Mouse (Mus musculus): ENCODE results near the gene Bmp6. TPM values are rescaled to one million over a fixed set of nuclear protein-coding genes. Genes with fewer than 3 reads are reported as not detected.

Gene Bmp6
- polyA plus RNA-seq, 1 experiment from 2014 or later: 1.0 TPM

GRCm38 (mm10) chr13:38547717-38548116 is 202.8 kb downstream of the Bmp6 start:
- no peaks in the 10 kb centered on the region for H3K4me1 ChIP-seq (ENCODE audit: control insufficient read depth, insufficient read depth, low read length)
- no peak overlapping the region for H3K4me3 ChIP-seq (replicated peaks; ENCODE audit: low read length)
- H3K9ac ChIP-seq (ENCODE audit: low read length): no peak overlapping the region
- no peaks in the 10 kb centered on the region for H3K27me3 ChIP-seq (ENCODE audit: control insufficient read depth, insufficient read depth, low read length)
- H3K4me2 ChIP-seq (ENCODE audit: low read depth, low read length): no peak overlapping the region
- no peak for ATAC-seq (ENCODE audit: insufficient read depth, low FRiP score)
- 81% methylated on average over 5 of the region's 5 CpGs for WGBS
- no peaks in the 10 kb centered on the region for H3K36me3 ChIP-seq (ENCODE audit: control insufficient read depth, insufficient read depth, low read length)
- no peak overlapping the region for H3K27ac ChIP-seq (ENCODE audit: low read length)
- no peaks in the 10 kb centered on the region for H3K9me3 ChIP-seq (replicated peaks; ENCODE audit: control insufficient read depth, low read length)

- no peak overlapping the region for H3K9ac ChIP-seq (ENCODE audit: low read length)
- no peaks in the 10 kb centered on the region for H3K4me1 ChIP-seq (ENCODE audit: control insufficient read depth, insufficient read depth, low read length)
- no peaks in the 10 kb centered on the region for H3K27me3 ChIP-seq (ENCODE audit: control insufficient read depth, insufficient read depth, low read length)
- 80% methylated on average over 5 of the region's 5 CpGs for WGBS
- no peak overlapping the region for H3K27ac ChIP-seq (ENCODE audit: low read length)
- no peak overlapping the region for H3K4me2 ChIP-seq (ENCODE audit: low read depth, low read length)
- no peaks in the 10 kb centered on the region for H3K36me3 ChIP-seq (ENCODE audit: control insufficient read depth, insufficient read depth, low read length)
- ATAC-seq (ENCODE audit: insufficient read depth, low FRiP score): no peak
- no peak overlapping the region for H3K4me3 ChIP-seq (replicated peaks; ENCODE audit: low read length)
- no peaks in the 10 kb centered on the region for H3K9me3 ChIP-seq (replicated peaks; ENCODE audit: control insufficient read depth, low read length)
Observed at GRCm38 (mm10) chr13:38548681-38549080, 203.8 kb downstream of the Bmp6 start.

Other genes starting within 250 kb of the Bmp6 start
- gene Dsp, start 193.8 kb upstream of the Bmp6 start, polyA plus RNA-seq (2015; fragmentation: Nextera tagmentation; extraction: Ambion mirVana): 36.4 and 45.1 TPM in 2 replicates
- 31.7 and 34.2 TPM in 2 replicates for gene Snrnp48, start 140.2 kb upstream of the Bmp6 start, polyA plus RNA-seq (2015; fragmentation: Nextera tagmentation; extraction: Ambion mirVana)
- gene Txndc5, start 183.7 kb downstream of the Bmp6 start, polyA plus RNA-seq (2015; fragmentation: Nextera tagmentation; extraction: Ambion mirVana): 242 and 252 TPM in 2 replicates